Mouse (Mus musculus): ENCODE data around the gene Saxo2.

The Saxo2 gene

GRCm38 (mm10) chr7:82648353-82649080 is at the start of gene Saxo2, which contains the start of gene Efl1:
Gene Saxo2 (minus strand): TSS chr7:82648528.
Gene Efl1 (plus strand): TSS chr7:82648614.
- DNase-seq (ENCODE audit: low spot score in 2 of 2): peak; percentile 95

GRCm38 (mm10) chr7:82697668-82698067 is 49.3 kb upstream of the Saxo2 start:
- no peak for DNase-seq (ENCODE audit: low spot score in 2 of 2)

GRCm38 (mm10) chr7:82691021-82691738 is 42.9 kb upstream of the Saxo2 start:
- no peak for DNase-seq (ENCODE audit: low spot score in 2 of 2)

GRCm38 (mm10) chr7:82688736-82689135 is 40.4 kb upstream of the Saxo2 start:
- DNase-seq (ENCODE audit: low spot score in 2 of 2): no peak

GRCm38 (mm10) chr7:82679901-82680300 is 31.6 kb upstream of the Saxo2 start:
- no peak for DNase-seq (ENCODE audit: low spot score in 2 of 2)

GRCm38 (mm10) chr7:82676834-82677233 is 28.5 kb upstream of the Saxo2 start:
- DNase-seq (ENCODE audit: low spot score in 2 of 2): no peak

- no peak for DNase-seq (ENCODE audit: low spot score in 2 of 2)
These were observed 27.7 kb upstream of the Saxo2 start for GRCm38 (mm10) chr7:82676001-82676400.

GRCm38 (mm10) chr7:82664604-82665003 is 16.3 kb upstream of the Saxo2 start:
- DNase-seq (ENCODE audit: low spot score in 2 of 2): no peak

GRCm38 (mm10) chr7:82649081-82649445 is 735 bp upstream of the Saxo2 start:
- DNase-seq (ENCODE audit: low spot score in 2 of 2): no peak

GRCm38 (mm10) chr7:82647909-82648308 is 419 bp downstream of the Saxo2 start:
- DNase-seq (ENCODE audit: low spot score in 2 of 2): no peak

GRCm38 (mm10) chr7:82647183-82647582 is 1.1 kb downstream of the Saxo2 start:
- no peak for DNase-seq (ENCODE audit: low spot score in 2 of 2)

GRCm38 (mm10) chr7:82625342-82625741 is 23.0 kb downstream of the Saxo2 start:
- no peak for DNase-seq (ENCODE audit: low spot score in 2 of 2)

- DNase-seq (ENCODE audit: low spot score in 2 of 2): no peak
These were observed 38.7 kb downstream of the Saxo2 start for GRCm38 (mm10) chr7:82609629-82610028.

GRCm38 (mm10) chr7:82605425-82605824 is 42.9 kb downstream of the Saxo2 start:
- DNase-seq (ENCODE audit: low spot score in 2 of 2): no peak

GRCm38 (mm10) chr7:82602008-82602407 is 46.3 kb downstream of the Saxo2 start:
- DNase-seq (ENCODE audit: low spot score in 2 of 2): no peak

- no peak for DNase-seq (ENCODE audit: low spot score in 2 of 2)
These were observed 57.4 kb downstream of the Saxo2 start for GRCm38 (mm10) chr7:82590931-82591330.
